Mouse (Mus musculus) forebrain, embryonic 14.5 days (tissue): ENCODE results near the gene Osbpl8. TPM values are rescaled to one million over a fixed set of nuclear protein-coding genes. Genes with fewer than 3 reads are reported as not detected.

Source experiments
- ATAC-seq: fragments of 200-750 bp; cut with Nextera tagmentation; 2 replicates; pipeline ENCODE4 v1.8.0; 2017; ENCODE audit warnings: mild to moderate bottlenecking, moderate library complexity
- DNase-seq: peaks from one replicate; pipeline ENCODE4 v3.0.0-alpha.2; 2015; ENCODE audit warnings: low spot score
- H3K27ac ChIP-seq: fragments of 300-500 bp; sonication (generic); 2 replicates; pipeline ENCODE4 v1.5.1; 2014; ENCODE audit warnings: low read depth, mild to moderate bottlenecking, control low read depth, low read length, moderate library complexity
- H3K27me3 ChIP-seq: fragments of 300-500 bp; sonication (generic); replicated peaks from 2 replicates; pipeline ENCODE4 v1.6.1; 2014; ENCODE audit warnings: low read length, control low read depth, mixed read lengths; ENCODE audit not compliant: control insufficient read depth, insufficient read depth
- H3K36me3 ChIP-seq: fragments of 300-500 bp; sonication (generic); 2 replicates; pipeline ENCODE4 v1.6.1; 2014; ENCODE audit warnings: low read length, control low read depth; ENCODE audit not compliant: control insufficient read depth, insufficient read depth
- H3K4me1 ChIP-seq: fragments of 300-500 bp; sonication (generic); 2 replicates; pipeline ENCODE4 v1.6.1; 2014; ENCODE audit warnings: antibody characterized with exemption, low read length, control low read depth; ENCODE audit not compliant: control insufficient read depth, insufficient read depth
- H3K4me2 ChIP-seq: fragments of 300-500 bp; sonication (generic); 2 replicates; pipeline ENCODE4 v1.6.1; 2014; ENCODE audit warnings: mild to moderate bottlenecking, control low read depth, low read length
- H3K4me3 ChIP-seq: fragments of 300-500 bp; sonication (generic); 2 replicates; pipeline ENCODE4 v1.5.1; 2014; ENCODE audit warnings: low read depth, low read length, control low read depth
- H3K9ac ChIP-seq: fragments of 300-500 bp; sonication (generic); 2 replicates; pipeline ENCODE4 v1.6.1; 2014; ENCODE audit warnings: mild to moderate bottlenecking, low read length, control low read depth, moderate library complexity
- H3K9me3 ChIP-seq: fragments of 300-500 bp; sonication (generic); replicated peaks from 2 replicates; pipeline ENCODE4 v1.6.1; 2016; ENCODE audit warnings: low read length, control low read depth, mixed read lengths; ENCODE audit not compliant: control insufficient read depth
- WGBS: fragments of 180-500 bp; shearing (Covaris S2); extraction: QIAGEN DNeasy Blood & Tissue Kit; methylation state at CpG from one replicate; pipeline ENCODE4 v1.1.7; 2014; 5-methylcytosine and 5-hydroxymethylcytosine counted together
- polyA plus RNA-seq: library from polyadenylated mRNA; unstranded; fragments of >200 nt; fragmentation: Nextera tagmentation; extraction: Ambion mirVana; gene quantifications from 2 replicates; pipeline ENCODE4 v1.2.1, GENCODE M21; 2014

Gene Osbpl8
- polyA plus RNA-seq, 1 experiment from 2014 or later = 12.9 TPM

DNA sequence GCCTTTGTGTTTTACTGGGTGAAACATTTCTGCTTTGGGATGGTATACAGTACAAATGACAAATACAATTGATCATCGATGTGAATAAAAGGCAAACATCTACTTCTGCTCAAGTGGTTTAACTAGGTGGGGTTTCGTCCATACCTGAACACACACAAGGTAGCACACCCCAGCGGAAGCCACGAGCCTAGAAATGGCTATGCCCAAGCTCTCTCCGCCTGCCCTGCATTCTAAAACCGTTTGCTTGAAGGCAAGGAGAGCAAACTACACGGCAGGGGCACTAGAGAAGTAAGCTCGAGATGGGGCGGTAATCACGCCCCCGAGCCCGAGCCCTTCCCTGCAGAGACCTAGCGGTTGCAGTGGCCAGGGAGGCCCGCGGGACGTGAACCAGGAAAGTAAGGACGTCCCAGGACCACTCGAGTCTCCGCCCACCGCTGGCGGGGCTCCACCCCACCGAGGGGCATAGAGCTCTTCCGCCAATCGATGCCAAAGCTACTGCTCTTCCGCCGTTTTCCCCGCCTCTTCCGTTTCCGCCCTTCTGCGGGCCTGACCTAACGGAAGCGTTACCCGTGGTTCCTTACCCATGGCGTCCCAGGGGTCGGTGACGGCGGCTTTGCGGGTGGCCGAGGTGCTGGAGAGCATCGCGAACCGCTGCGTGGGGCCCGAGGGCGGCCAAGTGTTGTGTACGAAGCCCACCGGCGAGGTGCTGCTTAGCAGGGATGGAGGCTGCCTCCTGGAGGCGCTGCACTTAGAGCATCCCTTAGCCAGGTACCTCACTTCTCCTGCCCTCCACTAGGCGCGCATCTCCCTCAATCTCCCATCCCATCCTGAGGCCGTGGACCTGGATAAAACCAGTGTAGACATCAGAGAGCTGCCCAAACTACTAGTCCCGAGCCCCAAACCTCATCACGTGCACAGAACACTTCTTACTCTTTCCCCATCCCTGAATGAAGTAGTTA is 133.9 kb downstream of the Osbpl8 start, which contains the start of gene Bbs10:
Bbs10 (plus strand) TSS at position 540 of the 959 bp plus-strand sequence.
- H3K27me3 ChIP-seq = no peaks in the 10 kb centered on the region
- H3K4me2 ChIP-seq = peak within 1 kb of the TSS; percentile 63
- under 1% methylated on average over 52 of the region's 54 CpGs for WGBS
- H3K27ac ChIP-seq = peak within 1 kb of the TSS; percentile 87
- ATAC-seq (peak; percentile 99), DNase-seq (peak; percentile 98)
- H3K9ac ChIP-seq = peak within 1 kb of the TSS; percentile 81
- peaks cover 6% of the 10 kb centered on the region; the same call in 1 of the 2 replicates for H3K4me1 ChIP-seq
- H3K4me3 ChIP-seq = peak within 1 kb of the TSS; percentile 66
- no peaks in the 10 kb centered on the region for H3K9me3 ChIP-seq
- no peaks in the 10 kb centered on the region for H3K36me3 ChIP-seq

DNA sequence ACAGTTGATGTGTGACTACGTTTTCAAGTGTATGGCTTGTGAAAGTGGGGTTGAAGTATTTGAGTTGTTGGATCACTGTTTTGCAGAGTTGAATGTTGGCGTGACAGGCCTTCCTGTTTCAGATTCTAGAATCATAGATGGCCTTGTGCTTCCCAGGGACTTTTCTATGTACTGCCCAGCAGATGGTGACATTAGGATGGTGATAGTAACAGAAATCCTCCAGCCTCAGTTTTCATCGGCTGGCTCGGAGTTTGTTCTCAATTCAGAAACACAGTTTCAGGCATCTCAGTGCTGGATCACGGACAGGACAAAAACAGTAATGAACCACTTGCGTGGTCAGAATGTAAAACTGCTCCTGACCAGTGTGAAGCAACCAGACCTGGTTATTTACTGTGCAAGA is 135.0 kb downstream of the Osbpl8 start:
- Histone ChIP-seq H3K27me3 (no peaks in the 10 kb centered on the region), H3K36me3 (no peaks in the 10 kb centered on the region), H3K27ac (no peak overlapping the region), H3K4me3 (no peak overlapping the region), H3K9ac (no peak overlapping the region), H3K9me3 (no peaks in the 10 kb centered on the region), H3K4me2 (no peak overlapping the region), H3K4me1 (peaks cover 6% of the 10 kb centered on the region; the same call in 1 of the 2 replicates)
- peak; percentile 17 for DNase-seq
- ATAC-seq = no peak
- 82% methylated on average over 6 of the region's 6 CpGs for WGBS

DNA sequence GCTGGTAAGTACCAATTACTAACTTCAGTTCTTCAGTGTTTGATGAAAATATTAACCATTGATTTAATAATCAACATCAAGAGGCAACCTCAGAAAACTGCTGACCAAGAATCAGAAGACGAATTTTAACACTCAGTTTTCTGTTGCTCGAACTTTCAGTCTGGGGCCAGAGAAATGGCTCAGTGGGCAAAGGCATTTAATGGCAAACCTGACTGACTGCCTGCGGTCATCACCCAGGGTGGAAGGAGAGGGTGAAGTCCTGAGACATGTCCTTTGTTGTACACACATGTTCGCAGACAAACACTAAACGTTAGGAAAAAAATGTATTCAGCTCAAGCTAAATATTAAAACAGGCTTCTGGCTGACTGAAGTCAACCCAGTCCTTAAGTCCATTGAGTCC is 136.5 kb downstream of the Osbpl8 start:
- H3K4me3 ChIP-seq = no peak overlapping the region
- 93% methylated on average over 5 of the region's 5 CpGs for WGBS
- H3K4me2 ChIP-seq = no peak overlapping the region
- H3K4me1 ChIP-seq = peaks cover 6% of the 10 kb centered on the region; the same call in 1 of the 2 replicates
- no peak for DNase-seq
- ATAC-seq = no peak
- no peak overlapping the region for H3K27ac ChIP-seq
- no peak overlapping the region for H3K9ac ChIP-seq
- H3K9me3 ChIP-seq = no peaks in the 10 kb centered on the region
- no peaks in the 10 kb centered on the region for H3K27me3 ChIP-seq
- H3K36me3 ChIP-seq = no peaks in the 10 kb centered on the region

GRCm38 (mm10) chr10:111302486-111302885 is 137.9 kb downstream of the Osbpl8 start:
- H3K4me1 ChIP-seq = peaks cover 6% of the 10 kb centered on the region; the same call in 1 of the 2 replicates
- no peaks in the 10 kb centered on the region for H3K36me3 ChIP-seq
- no peak overlapping the region for H3K27ac ChIP-seq
- ATAC-seq = no peak
- H3K9me3 ChIP-seq = no peaks in the 10 kb centered on the region
- H3K27me3 ChIP-seq = no peaks in the 10 kb centered on the region
- H3K9ac ChIP-seq = no peak overlapping the region
- H3K4me3 ChIP-seq = no peak overlapping the region
- WGBS = 92% methylated on average over 6 of the region's 6 CpGs
- DNase-seq = no peak
- H3K4me2 ChIP-seq = no peak overlapping the region

DNA sequence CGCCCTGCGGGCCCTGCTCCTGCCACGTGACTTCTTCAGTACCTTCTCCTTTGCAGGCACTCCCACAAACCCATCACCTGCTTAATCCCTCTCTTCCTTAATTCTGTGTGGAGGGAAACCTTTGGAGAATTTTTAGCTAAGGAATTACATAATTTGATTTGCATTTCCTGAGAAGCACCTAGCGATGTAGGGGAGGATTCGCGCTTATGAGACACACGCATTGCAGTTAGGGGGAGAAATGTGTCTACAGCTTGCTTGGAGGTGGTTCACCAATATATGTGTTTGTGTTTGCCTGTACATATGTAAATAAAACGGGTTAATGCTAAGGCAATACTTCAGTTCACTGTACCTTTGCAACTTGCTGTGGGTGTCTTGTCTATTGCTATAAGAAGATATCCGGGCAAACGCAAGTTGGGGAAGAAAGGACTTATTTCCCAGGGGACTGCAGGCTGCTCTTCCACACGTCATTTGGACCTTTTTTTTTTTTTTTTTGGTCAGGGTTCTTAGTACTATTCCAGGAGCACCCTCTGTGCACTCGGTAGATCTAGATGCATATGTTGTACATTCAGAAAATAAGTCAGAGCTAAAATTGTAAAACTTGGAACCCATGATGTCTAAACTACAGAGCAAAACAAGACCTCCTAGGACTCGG is 144.4 kb downstream of the Osbpl8 start:
- no peak overlapping the region for H3K4me3 ChIP-seq
- H3K4me2 ChIP-seq = no peak overlapping the region
- no peak overlapping the region for H3K9ac ChIP-seq
- DNase-seq (no peak), ATAC-seq (no peak)
- H3K36me3 ChIP-seq = no peaks in the 10 kb centered on the region
- H3K4me1 ChIP-seq = no peaks in the 10 kb centered on the region
- WGBS = 93% methylated on average over 13 of the region's 13 CpGs
- H3K9me3 ChIP-seq = no peaks in the 10 kb centered on the region
- H3K27me3 ChIP-seq = no peaks in the 10 kb centered on the region
- no peak overlapping the region for H3K27ac ChIP-seq

- H3K36me3 ChIP-seq = no peaks in the 10 kb centered on the region
- no peak for ATAC-seq
- no peaks in the 10 kb centered on the region for H3K9me3 ChIP-seq
- no peaks in the 10 kb centered on the region for H3K27me3 ChIP-seq
- H3K4me1 ChIP-seq = no peaks in the 10 kb centered on the region
- H3K9ac ChIP-seq = no peak overlapping the region
- 69% methylated on average over 6 of the region's 6 CpGs for WGBS
- no peak overlapping the region for H3K27ac ChIP-seq
- no peak overlapping the region for H3K4me3 ChIP-seq
- H3K4me2 ChIP-seq = no peak overlapping the region
- DNase-seq = no peak
These were observed 148.7 kb downstream of the Osbpl8 start for GRCm38 (mm10) chr10:111313282-111313681.

DNA sequence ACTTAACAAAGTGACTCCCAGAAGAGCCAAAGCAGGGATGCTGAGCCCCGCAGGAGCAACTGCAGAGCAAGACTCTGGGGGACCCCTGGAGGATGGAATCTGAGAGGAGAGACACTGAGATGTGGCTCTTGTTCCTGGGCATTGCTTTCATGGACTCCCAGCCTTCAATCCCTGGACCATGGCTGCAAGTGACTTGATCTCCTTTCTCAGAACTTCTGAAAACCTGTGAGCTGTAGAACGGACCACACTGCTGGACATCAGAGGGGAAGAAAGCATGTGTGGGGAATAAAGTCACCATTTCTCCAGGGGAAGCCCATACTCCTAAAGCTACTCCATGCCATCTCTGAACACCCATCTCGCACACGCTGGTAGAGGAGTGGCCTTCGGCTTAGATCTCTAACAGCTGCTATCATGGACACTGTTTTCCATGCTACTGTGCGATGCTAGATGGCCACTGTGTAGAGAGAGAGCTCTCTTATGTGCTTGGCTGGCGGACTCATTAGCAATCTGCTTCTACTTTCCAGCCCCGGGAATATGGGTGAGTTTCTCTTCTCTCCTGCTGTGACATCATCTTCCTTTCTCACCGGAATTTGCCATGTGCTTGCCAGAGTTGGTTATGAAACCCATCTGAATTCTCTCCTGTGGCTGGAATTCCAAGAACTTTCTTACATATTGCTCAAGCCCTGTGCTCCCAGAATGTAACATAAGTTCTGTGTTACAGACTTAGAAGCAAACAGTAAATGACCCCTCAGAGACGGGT is 150.3 kb downstream of the Osbpl8 start:
- ATAC-seq (no peak), DNase-seq (no peak)
- H3K4me3 ChIP-seq = no peak overlapping the region
- no peaks in the 10 kb centered on the region for H3K36me3 ChIP-seq
- no peaks in the 10 kb centered on the region for H3K27me3 ChIP-seq
- no peaks in the 10 kb centered on the region for H3K9me3 ChIP-seq
- H3K4me1 ChIP-seq = no peaks in the 10 kb centered on the region
- no peak overlapping the region for H3K27ac ChIP-seq
- H3K4me2 ChIP-seq = no peak overlapping the region
- 79% methylated on average over 10 of the region's 10 CpGs for WGBS
- H3K9ac ChIP-seq = no peak overlapping the region

- H3K27ac ChIP-seq = no peak overlapping the region
- no peak for DNase-seq
- no peak overlapping the region for H3K4me2 ChIP-seq
- H3K9me3 ChIP-seq = no peaks in the 10 kb centered on the region
- no peaks in the 10 kb centered on the region for H3K27me3 ChIP-seq
- no peaks in the 10 kb centered on the region for H3K4me1 ChIP-seq
- H3K36me3 ChIP-seq = no peaks in the 10 kb centered on the region
- no peak for ATAC-seq
- WGBS = 77% methylated on average over 3 of the region's 3 CpGs
- no peak overlapping the region for H3K9ac ChIP-seq
- no peak overlapping the region for H3K4me3 ChIP-seq
These were observed 151.4 kb downstream of the Osbpl8 start for GRCm38 (mm10) chr10:111315940-111316339.
